8 mouse cellular contexts compared by ENCODE assay signal in the genomic region with DNA sequence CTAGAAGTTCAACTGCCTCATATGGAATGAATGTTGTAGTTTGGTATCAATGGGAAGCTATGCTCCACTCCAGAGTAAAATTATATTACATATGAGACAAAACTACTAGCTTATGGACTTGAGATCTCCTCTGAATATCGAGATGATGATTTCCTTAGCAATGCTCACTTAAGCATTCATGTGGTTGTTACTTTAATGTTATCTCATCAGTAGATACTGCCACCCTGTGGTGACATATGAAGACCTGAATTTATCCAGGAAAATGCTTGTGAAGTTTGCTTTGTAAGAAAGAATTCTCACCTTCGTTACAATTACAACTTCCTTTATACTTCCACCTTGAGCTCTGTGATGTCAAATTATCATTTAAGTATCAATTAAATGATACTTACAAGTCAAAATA.
A peak's percentile ranks its signal among the peaks of the same experiment; 100 is the strongest.
DNase-seq lines count a peak whose midpoint lies in the region; ATAC-seq and TF ChIP-seq lines count a peak whose summit lies in the region.

No protein-coding gene starts in this region.

- no peaks in the 10 kb centered on the region for H3K27me3 ChIP-seq in heart, postnatal 0 days (ENCODE audit: control insufficient read depth, insufficient read depth, low read length)

- peak; percentile 39 for TF ChIP-seq CTCF in heart, postnatal 0 days (IDR thresholded peaks at IDR 0.05; ENCODE audit: low read depth)

- no peak overlapping the region for H3K9ac ChIP-seq in heart, postnatal 0 days (replicated peaks; ENCODE audit: low read depth, low read length)

- no peak for TF ChIP-seq EP300 in heart, postnatal 0 days (IDR thresholded peaks at IDR 0.05; ENCODE audit: low read depth)

- H3K4me2 ChIP-seq in heart, postnatal 0 days (ENCODE audit: low read depth, low read length) = no peak overlapping the region

- no peaks in the 10 kb centered on the region for H3K9me3 ChIP-seq in heart, postnatal 0 days (replicated peaks; ENCODE audit: control insufficient read depth, low read length)

- H3K27ac ChIP-seq in heart, postnatal 0 days (ENCODE audit: low read depth) = no peak overlapping the region

- no peak for DNase-seq in heart, postnatal 0 days (ENCODE audit: low spot score)
- DNase-seq in heart, adult 18-20 months = no peak
- DNase-seq in ovary, postnatal 14 days (ENCODE audit: low spot score) = peak; percentile 1
- no peak for DNase-seq in ovary, adult 18-20 months (ENCODE audit: low spot score)
- peak; percentile 52 for DNase-seq in forelimb bud, embryonic 11.5 days (ENCODE audit: low read depth, low spot score)
- DNase-seq in telencephalon, adult 2 months (ENCODE audit: low read depth, low spot score) = peak; percentile 40
- DNase-seq in urinary bladder, adult 2 months (ENCODE audit: low spot score) = no peak
- no peak for DNase-seq in gastrocnemius, adult 18-20 months (ENCODE audit: low spot score)

- WGBS in heart, postnatal 0 days = 22% methylated on average over 2 of the region's 2 CpGs

- no peaks in the 10 kb centered on the region for H3K4me1 ChIP-seq in heart, postnatal 0 days (ENCODE audit: control insufficient read depth, insufficient read depth)

- no peak overlapping the region for H3K4me3 ChIP-seq in heart, postnatal 0 days (ENCODE audit: low read depth, low read length)

- ATAC-seq in heart, postnatal 0 days (ENCODE audit: insufficient read depth, low read depth) = no peak

- H3K36me3 ChIP-seq in heart, postnatal 0 days (replicated peaks; ENCODE audit: control insufficient read depth, insufficient read depth, low read length) = no peaks in the 10 kb centered on the region

Comparison
In these comparisons a context has a peak if more than half of its experiments do, and no peak if none do; other contexts are left out.
1. DNase-seq: peak in ovary, postnatal 14 days (single experiment), forelimb bud, embryonic 11.5 days (single experiment) and telencephalon, adult 2 months (single experiment); none in heart, postnatal 0 days (single experiment), heart, adult 18-20 months (0 of 2), ovary, adult 18-20 months (single experiment), urinary bladder, adult 2 months (single experiment) and gastrocnemius, adult 18-20 months (single experiment).